Mouse (Mus musculus): Measurements from ENCODE around the gene Zfp503. TPM values are rescaled to one million over a fixed set of nuclear protein-coding genes. Genes with fewer than 3 reads are reported as not detected.

Gene Zfp503
- polyA plus RNA-seq, 1 experiment = 5.4 TPM

DNA sequence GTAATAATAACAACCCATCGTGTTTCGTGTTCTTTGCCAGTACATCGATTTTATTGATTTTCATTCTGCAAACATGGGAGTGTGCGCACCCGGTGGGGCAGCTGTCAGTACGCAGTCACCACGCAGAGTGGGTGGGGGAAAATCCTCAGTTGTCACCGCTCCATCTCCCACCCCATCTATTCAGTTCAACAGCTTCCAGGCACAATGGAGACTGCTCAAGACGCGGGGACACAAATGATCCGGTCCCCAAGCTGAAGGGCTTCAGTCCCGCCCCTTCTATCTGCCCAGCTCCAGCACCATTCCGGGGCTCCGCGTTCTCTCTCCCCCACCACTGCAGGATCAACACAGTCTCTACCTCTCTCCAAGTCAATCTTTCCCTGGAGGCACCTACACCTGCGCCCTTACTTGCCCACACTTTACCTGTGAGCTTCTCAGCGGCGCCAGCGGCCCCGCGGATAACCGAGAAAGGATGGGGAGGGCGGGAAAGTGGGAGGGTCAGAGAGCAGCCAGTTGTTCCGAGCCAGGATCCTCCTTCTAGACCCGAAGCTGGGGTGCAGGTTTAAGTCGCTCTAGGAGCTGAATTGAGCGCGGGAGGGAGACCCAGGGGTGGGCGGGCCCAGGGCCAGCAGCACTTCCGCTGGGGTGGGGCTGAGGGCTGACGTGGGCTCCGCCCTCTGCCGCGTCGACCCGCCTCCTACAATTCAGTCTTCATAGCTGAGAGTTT, 5.8 kb upstream of the Zfp503 start:
- no peaks in the 10 kb centered on the region for H3K36me3 ChIP-seq (ENCODE audit: control insufficient read depth, insufficient read depth)
- H3K79me2 ChIP-seq (ENCODE audit: control insufficient read depth, insufficient read depth) = no peaks in the 10 kb centered on the region
- H3K27me3 ChIP-seq (ENCODE audit: control insufficient read depth, insufficient read depth, insufficient read length) = peaks cover 6% of the 10 kb centered on the region
- H3ac ChIP-seq (ENCODE audit: control insufficient read depth, insufficient read length) = no peak overlapping the region
- H3K4me2 ChIP-seq (ENCODE audit: low read depth) = peak overlapping the region; percentile 87
- TF ChIP-seq MAX (IDR thresholded peaks at IDR 0.05; ENCODE audit: low read depth) (no peak), CEBPB (IDR thresholded peaks at IDR 0.05; ENCODE audit: insufficient read depth, poor library complexity, severe bottlenecking) (no peak), REST (IDR thresholded peaks at IDR 0.05; ENCODE audit: insufficient read depth, insufficient read length) (no peak), SRF (IDR thresholded peaks at IDR 0.05; ENCODE audit: control insufficient read depth, insufficient read length, low read depth) (no peak), POLR2A (IDR thresholded peaks at IDR 0.05; ENCODE audit: insufficient read length, low read depth) (no peak), TCF3 (IDR thresholded peaks at IDR 0.05; ENCODE audit: insufficient read length, low read depth) (no peak), MYOD1 (IDR thresholded peaks at IDR 0.05; ENCODE audit: control insufficient read depth in 1 of 3, insufficient read length in 2 of 3, low read depth in 2 of 3) (no peak), TCF12 (IDR thresholded peaks at IDR 0.05; ENCODE audit: insufficient read depth, poor library complexity, severe bottlenecking) (no peak)
- H3K4me3 ChIP-seq = peak overlapping the region; percentile 22

DNA sequence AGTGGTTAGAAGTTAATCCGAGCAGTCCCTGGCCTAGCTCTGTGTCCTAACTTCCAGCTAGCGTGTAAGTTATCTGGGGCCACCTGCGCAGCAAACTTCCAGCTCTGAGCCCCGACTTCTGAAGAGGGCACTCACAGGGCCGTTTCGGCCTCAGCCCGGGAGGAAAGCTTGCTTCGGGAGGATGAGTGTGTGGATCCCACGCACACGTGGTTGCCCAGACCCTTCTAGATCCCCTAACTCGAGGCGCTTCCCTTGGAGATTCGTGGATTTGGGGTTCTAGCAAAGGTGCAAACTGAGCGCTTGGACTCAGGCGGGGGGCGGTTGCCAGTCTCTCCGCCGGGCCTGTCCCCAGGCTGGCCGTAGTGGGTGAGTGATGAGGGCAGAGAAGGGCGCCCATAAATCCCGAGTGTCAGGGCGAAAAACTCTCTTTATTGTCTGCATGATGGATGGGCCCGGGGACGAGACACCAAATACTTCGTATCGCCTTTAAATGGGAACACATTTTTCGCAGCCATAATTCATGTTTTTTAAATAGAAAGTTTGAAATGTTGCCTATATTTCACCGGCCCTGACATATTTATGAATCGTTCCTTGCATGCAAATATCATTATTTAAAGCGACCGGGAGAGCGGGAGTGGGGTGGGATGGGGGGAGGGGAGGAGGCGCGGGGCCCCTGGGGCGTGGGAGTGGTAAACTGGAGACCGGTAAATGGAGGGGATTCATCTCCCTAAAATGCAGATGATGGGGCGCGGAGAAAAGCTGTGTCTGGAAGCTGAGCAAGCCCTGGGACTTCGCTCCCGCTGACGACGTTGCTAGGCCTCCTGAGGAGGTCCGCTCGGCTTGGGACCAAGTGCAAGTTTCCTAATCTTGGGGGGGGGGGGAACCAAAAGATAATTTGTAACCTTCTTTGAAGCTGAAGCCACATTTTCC, 4.9 kb upstream of the Zfp503 start:
- Histone ChIP-seq H3K79me2 (ENCODE audit: control insufficient read depth, insufficient read depth) (no peaks in the 10 kb centered on the region), H3ac (ENCODE audit: control insufficient read depth, insufficient read length) (no peak overlapping the region), H3K4me3 (peak overlapping the region; percentile 22), H3K4me2 (ENCODE audit: low read depth) (no peak overlapping the region), H3K27me3 (ENCODE audit: control insufficient read depth, insufficient read depth, insufficient read length) (peaks cover under 1% of the 10 kb centered on the region), H3K36me3 (ENCODE audit: control insufficient read depth, insufficient read depth) (no peaks in the 10 kb centered on the region)
- TF ChIP-seq MYOD1 (IDR thresholded peaks at IDR 0.05; ENCODE audit: control insufficient read depth in 1 of 3, insufficient read length in 2 of 3, low read depth in 2 of 3) (no peak), USF1 (IDR thresholded peaks at IDR 0.05; ENCODE audit: low read depth) (no peak), POLR2AphosphoS2 (IDR thresholded peaks at IDR 0.05; ENCODE audit: insufficient read length, low read depth) (no peak), TCF3 (IDR thresholded peaks at IDR 0.05; ENCODE audit: insufficient read length, low read depth) (no peak), SRF (IDR thresholded peaks at IDR 0.05; ENCODE audit: control insufficient read depth, insufficient read length, low read depth) (no peak), E2F4 (IDR thresholded peaks at IDR 0.05; ENCODE audit: insufficient read depth) (no peak), REST (IDR thresholded peaks at IDR 0.05; ENCODE audit: insufficient read depth, insufficient read length) (no peak), MAX (IDR thresholded peaks at IDR 0.05; ENCODE audit: low read depth) (no peak), MYOG (IDR thresholded peaks at IDR 0.05; ENCODE audit: control insufficient read depth in 1 of 3, insufficient read depth in 1 of 3, insufficient read length in 2 of 3, low read depth in 2 of 3) (no peak), CEBPB (IDR thresholded peaks at IDR 0.05; ENCODE audit: insufficient read depth, poor library complexity, severe bottlenecking) (no peak), POLR2A (IDR thresholded peaks at IDR 0.05; ENCODE audit: insufficient read length, low read depth) (no peak), TCF12 (IDR thresholded peaks at IDR 0.05; ENCODE audit: insufficient read depth, poor library complexity, severe bottlenecking) (no peak)

DNA sequence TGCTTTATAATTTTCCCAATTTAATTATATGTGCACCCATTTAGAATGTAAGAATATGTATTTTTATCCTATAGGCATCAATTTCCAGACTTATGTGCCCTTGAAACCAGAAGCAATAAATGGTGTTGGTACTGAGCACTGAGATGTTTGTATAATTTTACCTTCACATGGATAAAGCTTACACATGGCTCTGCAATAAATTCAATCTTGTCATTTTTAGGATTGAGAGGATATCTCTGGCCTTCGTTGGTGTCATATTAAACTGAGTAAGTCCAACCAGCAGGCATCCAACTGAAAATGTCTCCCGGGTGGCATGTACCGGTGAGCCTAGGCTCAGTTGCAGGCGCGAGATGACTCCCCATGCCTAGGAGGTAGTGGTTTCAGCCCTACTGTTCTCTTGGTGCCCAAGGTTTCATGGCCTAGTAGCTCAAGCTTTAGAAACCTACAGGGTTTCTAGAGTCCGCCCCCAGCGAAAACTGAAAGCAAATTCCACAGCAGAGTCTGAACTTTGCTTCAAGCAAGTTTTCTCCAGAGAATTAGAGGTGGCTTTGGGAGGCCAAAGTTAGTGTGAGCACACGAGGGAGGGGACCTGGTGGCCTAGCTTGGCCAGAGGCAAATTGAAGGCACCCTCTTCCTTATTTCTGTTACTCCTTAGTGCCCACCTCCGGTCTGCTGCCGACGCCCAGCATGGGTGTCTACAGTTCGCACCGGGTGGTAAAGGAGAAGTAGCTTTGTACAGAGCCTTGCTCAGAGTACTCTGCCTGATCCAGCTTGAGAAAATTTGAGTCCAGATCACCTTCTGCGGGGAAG, 4.1 kb upstream of the Zfp503 start:
- no peak overlapping the region for H3K4me2 ChIP-seq (ENCODE audit: low read depth)
- no peaks in the 10 kb centered on the region for H3K79me2 ChIP-seq (ENCODE audit: control insufficient read depth, insufficient read depth)
- H3K4me3 ChIP-seq = no peak overlapping the region
- H3K27me3 ChIP-seq (ENCODE audit: control insufficient read depth, insufficient read depth, insufficient read length) = no peaks in the 10 kb centered on the region
- no peak for TF ChIP-seq E2F4 (IDR thresholded peaks at IDR 0.05; ENCODE audit: insufficient read depth)
- TF ChIP-seq TCF12 (IDR thresholded peaks at IDR 0.05; ENCODE audit: insufficient read depth, poor library complexity, severe bottlenecking) = no peak
- no peak for TF ChIP-seq SRF (IDR thresholded peaks at IDR 0.05; ENCODE audit: control insufficient read depth, insufficient read length, low read depth)
- no peak for TF ChIP-seq TCF3 (IDR thresholded peaks at IDR 0.05; ENCODE audit: insufficient read length, low read depth)
- no peak for TF ChIP-seq POLR2AphosphoS2 (IDR thresholded peaks at IDR 0.05; ENCODE audit: insufficient read length, low read depth)
- no peak for TF ChIP-seq POLR2A (IDR thresholded peaks at IDR 0.05; ENCODE audit: insufficient read length, low read depth)
- TF ChIP-seq CEBPB (IDR thresholded peaks at IDR 0.05; ENCODE audit: insufficient read depth, poor library complexity, severe bottlenecking) = no peak
- TF ChIP-seq MYOG (IDR thresholded peaks at IDR 0.05; ENCODE audit: control insufficient read depth in 1 of 3, insufficient read depth in 1 of 3, insufficient read length in 2 of 3, low read depth in 2 of 3) = no peak
- no peak for TF ChIP-seq USF1 (IDR thresholded peaks at IDR 0.05; ENCODE audit: low read depth)
- H3ac ChIP-seq (ENCODE audit: control insufficient read depth, insufficient read length) = no peak overlapping the region
- H3K36me3 ChIP-seq (ENCODE audit: control insufficient read depth, insufficient read depth) = no peaks in the 10 kb centered on the region

DNA sequence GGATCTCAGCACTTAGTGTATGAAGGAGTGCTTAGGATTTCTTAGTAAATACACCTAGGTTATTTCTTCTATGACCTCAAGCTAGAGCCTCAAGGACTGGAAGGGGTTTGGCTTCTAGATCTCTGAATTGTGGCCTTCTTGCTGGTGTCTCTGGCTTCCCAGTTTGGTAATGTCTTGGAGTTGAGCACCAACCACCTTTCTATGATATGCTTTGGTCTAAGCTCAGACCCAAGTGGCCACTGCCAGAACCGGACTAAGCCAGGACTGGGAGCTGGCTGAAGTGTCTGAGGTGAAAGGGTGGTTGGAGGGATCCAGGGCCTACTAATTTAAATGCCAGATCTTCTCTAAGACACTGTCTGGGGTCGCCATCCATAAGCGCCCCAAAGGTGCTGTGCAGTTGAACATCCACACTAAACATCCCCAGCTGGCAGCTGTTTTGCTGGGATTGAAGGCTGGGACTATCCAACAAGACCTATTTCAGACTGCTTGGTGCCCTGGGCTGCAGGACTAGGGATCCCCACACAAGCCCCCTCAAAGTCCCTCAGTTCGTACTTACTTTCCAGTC, 3.0 kb upstream of the Zfp503 start:
- TF ChIP-seq E2F4 (IDR thresholded peaks at IDR 0.05; ENCODE audit: insufficient read depth) = no peak
- no peak overlapping the region for H3K4me3 ChIP-seq
- no peaks in the 10 kb centered on the region for H3K36me3 ChIP-seq (ENCODE audit: control insufficient read depth, insufficient read depth)

More for the DNA sequence above, 3.0 kb upstream of the Zfp503 start:
- Histone ChIP-seq H3K27me3 (ENCODE audit: control insufficient read depth, insufficient read depth, insufficient read length) (no peaks in the 10 kb centered on the region), H3K4me2 (ENCODE audit: low read depth) (no peak overlapping the region), H3ac (ENCODE audit: control insufficient read depth, insufficient read length) (no peak overlapping the region), H3K79me2 (ENCODE audit: control insufficient read depth, insufficient read depth) (no peaks in the 10 kb centered on the region)
